Mouse (Mus musculus) adrenal gland (tissue): Measurements from ENCODE around the gene Kmt2a.
"Not testable (repeated sequence)": the region's sequence is repeated elsewhere in the genome, so short reads cannot be mapped to it uniquely, and the experiment has no call there.

Source experiments
- intact Hi-C: fragments of 180-260 bp; cut with DNase I; formaldehyde crosslinking; loops from one replicate; pipeline ENCODE4 v1.15.1; 2025

Gene Kmt2a

GRCm38 (mm10) chr9:44826660-44827059, 54.4 kb downstream of the Kmt2a start:
- intact Hi-C loops: no loop called here

- intact Hi-C loops: no loop called here
Measured at GRCm38 (mm10) chr9:44819920-44820827, 60.9 kb downstream of the Kmt2a start.

- intact Hi-C loops: no loop called here
Measured at GRCm38 (mm10) chr9:44817522-44817921, 63.6 kb downstream of the Kmt2a start.

GRCm38 (mm10) chr9:44814179-44814578, 66.9 kb downstream of the Kmt2a start:
- intact Hi-C loops: no loop called here

GRCm38 (mm10) chr9:44810316-44810715, 70.8 kb downstream of the Kmt2a start:
- intact Hi-C loops: no loop called here

GRCm38 (mm10) chr9:44807778-44808177, 73.3 kb downstream of the Kmt2a start:
- intact Hi-C loops: no loop called here

- intact Hi-C loops: no loop called here
Measured at GRCm38 (mm10) chr9:44807141-44807540, 74.0 kb downstream of the Kmt2a start.

- intact Hi-C loops: no loop called here
Measured at GRCm38 (mm10) chr9:44805536-44805935, 75.6 kb downstream of the Kmt2a start.

- intact Hi-C loops: no loop called here
Measured at GRCm38 (mm10) chr9:44804678-44805077, 76.4 kb downstream of the Kmt2a start.

GRCm38 (mm10) chr9:44802808-44803450, 78.2 kb downstream of the Kmt2a start, which contains the start of gene Ttc36:
TSS of gene Ttc36 (minus strand) at chr9:44803072.
- intact Hi-C loops: no loop called here

- intact Hi-C loops: no loop called here
Measured at GRCm38 (mm10) chr9:44801669-44802068, 79.4 kb downstream of the Kmt2a start.

GRCm38 (mm10) chr9:44799958-44800324, 81.2 kb downstream of the Kmt2a start:
- intact Hi-C loops: no loop called here

- intact Hi-C loops: no loop called here
Measured at GRCm38 (mm10) chr9:44799102-44799957, 81.8 kb downstream of the Kmt2a start, which contains the start of gene Tmem25. TSS of gene Tmem25 (minus strand) at chr9:44799307.

GRCm38 (mm10) chr9:44798298-44798697, 82.8 kb downstream of the Kmt2a start:
- intact Hi-C loops: no loop called here

GRCm38 (mm10) chr9:44792842-44793241, 88.3 kb downstream of the Kmt2a start:
- intact Hi-C loops: no loop called here

- intact Hi-C loops: no loop called here
Measured at GRCm38 (mm10) chr9:44772750-44773651, 108.1 kb downstream of the Kmt2a start.

GRCm38 (mm10) chr9:44772392-44772749, 108.7 kb downstream of the Kmt2a start:
- intact Hi-C loops: no loop called here

GRCm38 (mm10) chr9:44771376-44771775, 109.7 kb downstream of the Kmt2a start:
- intact Hi-C loops: no loop called here

- intact Hi-C loops: not testable (repeated sequence)
Measured at GRCm38 (mm10) chr9:44768029-44768394, 113.1 kb downstream of the Kmt2a start.
